Mouse (Mus musculus) CH12.LX (cell line): ENCODE measurements around the gene Spib. TPM values are rescaled to one million over a fixed set of nuclear protein-coding genes. Genes with fewer than 3 reads are reported as not detected.

Experiments
- DNase-seq: peaks from one replicate; pipeline ENCODE4 v3.0.0-alpha.2; 2013; ENCODE audit errors: extremely low read depth
- H3K27ac ChIP-seq: 2 replicates; pipeline ENCODE4 v1.5.1; 2012; ENCODE audit warnings: low read depth, mild to moderate bottlenecking, control low read depth, moderate library complexity; ENCODE audit not compliant: insufficient read depth
- H3K27me3 ChIP-seq: replicated peaks from 2 replicates; pipeline ENCODE3; 2012; ENCODE audit warnings: inconsistent platforms
- H3K36me3 ChIP-seq, 2 experiments: replicated peaks in 1 of 2; 2 replicates each; pipeline versions ENCODE3 to v1.6.1; 2012; ENCODE audit warnings: inconsistent platforms in 1 of 2, low read length in 1 of 2, mild to moderate bottlenecking in 1 of 2, mixed read lengths in 1 of 2, moderate library complexity in 1 of 2; ENCODE audit not compliant: control insufficient read depth in 1 of 2, insufficient read depth in 1 of 2
- H3K4me1 ChIP-seq, 2 experiments: 2 replicates each; pipeline ENCODE4 v1.6.1; 2012; ENCODE audit warnings: inconsistent platforms in 1 of 2, moderate library complexity in 1 of 2; ENCODE audit not compliant: insufficient read depth in 2 of 2, control insufficient read depth in 1 of 2
- H3K4me2 ChIP-seq: 2 replicates; pipeline ENCODE4 v1.6.1; 2012; ENCODE audit warnings: low read depth, mild to moderate bottlenecking, control low read depth; ENCODE audit not compliant: poor library complexity, insufficient read depth, severe bottlenecking
- H3K4me3 ChIP-seq, 3 experiments: fragments of 150-350 bp in 1 of 3; sonication (generic) in 1 of 3; replicated peaks in 1 of 3; 2 replicates each; pipeline versions ENCODE3 to v1.5.1; 2011 to 2012; ENCODE audit warnings: low read depth in 2 of 3, low read length in 2 of 3, mild to moderate bottlenecking in 2 of 3, moderate library complexity in 2 of 3, control low read depth in 1 of 3, improper control_type of control experiment in 1 of 3, inconsistent platforms in 1 of 3, mixed read lengths in 1 of 3; ENCODE audit not compliant: poor library complexity in 1 of 3
- H3K79me2 ChIP-seq: replicated peaks from 2 replicates; pipeline ENCODE4 v1.6.1; 2012; ENCODE audit warnings: mild to moderate bottlenecking, moderate library complexity; ENCODE audit not compliant: control insufficient read depth, poor library complexity, insufficient read depth, severe bottlenecking; ENCODE audit errors: extremely low read depth
- H3K9ac ChIP-seq: 2 replicates; pipeline ENCODE4 v1.6.1; 2012; ENCODE audit warnings: low read depth, mild to moderate bottlenecking, control low read depth, moderate library complexity; ENCODE audit not compliant: insufficient read depth
- H3K9me3 ChIP-seq: replicated peaks from 2 replicates; pipeline ENCODE3; 2012; ENCODE audit warnings: low read length, inconsistent platforms, mixed read lengths
- CHD2 ChIP-seq: IDR thresholded peaks from 2 replicates; pipeline ENCODE4 v1.6.1; 2011; ENCODE audit warnings: low read length, improper control_type of control experiment
- CTCF ChIP-seq, 2 experiments: IDR thresholded peaks in 1 of 2; conservative IDR thresholded peaks in 1 of 2; 2 replicates each; pipeline ENCODE4 v1.5.1; 2011 to 2012; ENCODE audit warnings: low read depth in 2 of 2, low read length in 2 of 2, improper control_type of control experiment in 1 of 2, inconsistent platforms in 1 of 2, mild to moderate bottlenecking in 1 of 2, moderate library complexity in 1 of 2
- E2F4 ChIP-seq: IDR thresholded peaks from 2 replicates; pipeline ENCODE4 v1.6.1; 2011; ENCODE audit warnings: low read depth, low read length, improper control_type of control experiment; ENCODE audit not compliant: insufficient replicate concordance
- EP300 ChIP-seq: IDR thresholded peaks from 2 replicates; pipeline ENCODE4 v1.6.1; 2011; ENCODE audit warnings: low read length, improper control_type of control experiment
- ETS1 ChIP-seq: conservative IDR thresholded peaks from 2 replicates; pipeline ENCODE4 v1.6.1; 2012; ENCODE audit warnings: low read depth, mild to moderate bottlenecking, inconsistent platforms, low read length, improper control_type of control experiment, moderate library complexity
- IRF4 ChIP-seq: IDR thresholded peaks from 2 replicates; pipeline ENCODE4 v1.6.1; 2014; ENCODE audit warnings: low read depth, mild to moderate bottlenecking, inconsistent platforms, low read length, improper control_type of control experiment
- JUND ChIP-seq: conservative IDR thresholded peaks from 2 replicates; pipeline ENCODE4 v1.6.1; 2011; ENCODE audit warnings: low read depth, low read length, improper control_type of control experiment
- MAFK ChIP-seq: IDR thresholded peaks from 2 replicates; pipeline ENCODE4 v1.6.1; 2011; ENCODE audit warnings: low read length, improper control_type of control experiment; ENCODE audit not compliant: insufficient replicate concordance
- MAX ChIP-seq: IDR thresholded peaks from 2 replicates; pipeline ENCODE4 v1.6.1; 2011; ENCODE audit warnings: low read length, improper control_type of control experiment
- POLR2AphosphoS2 ChIP-seq: IDR thresholded peaks from 2 replicates; pipeline ENCODE4 v1.6.1; 2011; ENCODE audit warnings: low read depth, low read length, improper control_type of control experiment
- SIN3A ChIP-seq: IDR thresholded peaks from 2 replicates; pipeline ENCODE4 v1.6.1; 2012; ENCODE audit warnings: low read length, improper control_type of control experiment, inconsistent platforms
- TCF12 ChIP-seq: IDR thresholded peaks from 2 replicates; pipeline ENCODE4 v1.6.1; 2014; ENCODE audit warnings: low read depth, mild to moderate bottlenecking, inconsistent platforms, low read length, improper control_type of control experiment
- USF1 ChIP-seq: IDR thresholded peaks from 2 replicates; pipeline ENCODE4 v1.6.1; 2014; ENCODE audit warnings: low read depth, mild to moderate bottlenecking, inconsistent platforms, low read length, improper control_type of control experiment
- USF2 ChIP-seq: conservative IDR thresholded peaks from 2 replicates; pipeline ENCODE4 v1.6.1; 2011; ENCODE audit warnings: low read depth, low read length, improper control_type of control experiment
- ZKSCAN1 ChIP-seq: IDR thresholded peaks from 2 replicates; pipeline ENCODE4 v1.6.1; 2012; ENCODE audit warnings: low read depth, inconsistent platforms, low read length, improper control_type of control experiment, borderline replicate concordance
- ZMIZ1 ChIP-seq: IDR thresholded peaks from 2 replicates; pipeline ENCODE4 v1.6.1; 2012; ENCODE audit warnings: low read depth, mild to moderate bottlenecking, inconsistent platforms, low read length, improper control_type of control experiment
- ZNF384 ChIP-seq: IDR thresholded peaks from 2 replicates; pipeline ENCODE4 v1.6.1; 2012; ENCODE audit warnings: low read depth, low read length, improper control_type of control experiment, inconsistent platforms
- dilution Hi-C: fragments of 300-500 bp; cut with MboI; formaldehyde crosslinking; loops from 2 replicates; pipeline ENCODE4 v1.14.3; 2020; ENCODE audit warnings: low sequenced_read_pairs; ENCODE audit not compliant: extremely low pct_unique_long_range_greater_than_20kb, extremely low pct_ligation_motif_present
- in situ Hi-C: fragments of 300-500 bp; cut with MboI; formaldehyde crosslinking; loops from 3 replicates; pipeline ENCODE4 v1.14.3; 2019; ENCODE audit warnings: low sequenced_read_pairs, low pct_ligation_motif_present, low pct_unique_long_range_greater_than_20kb, mixed read lengths
- polyA plus RNA-seq: library from polyadenylated mRNA; unstranded; fragments of >175 nt; gene quantifications from 2 replicates; pipeline ENCODE4 v1.2.1, GENCODE M21; 2012; ENCODE audit warnings: low read depth; ENCODE audit not compliant: insufficient read length
- total RNA-seq, 2 experiments: library from RNA; depleted of rRNA; stranded (reverse); fragments of 300-350 nt in 1 of 2; fragments of >200 nt in 1 of 2; gene quantifications; 2 replicates each; pipeline ENCODE4 v1.2.3; 2012 to 2014

Gene Spib
- total and polyA plus RNA-seq, 3 experiments, result 194 to 336 (median 200) TPM

DNA sequence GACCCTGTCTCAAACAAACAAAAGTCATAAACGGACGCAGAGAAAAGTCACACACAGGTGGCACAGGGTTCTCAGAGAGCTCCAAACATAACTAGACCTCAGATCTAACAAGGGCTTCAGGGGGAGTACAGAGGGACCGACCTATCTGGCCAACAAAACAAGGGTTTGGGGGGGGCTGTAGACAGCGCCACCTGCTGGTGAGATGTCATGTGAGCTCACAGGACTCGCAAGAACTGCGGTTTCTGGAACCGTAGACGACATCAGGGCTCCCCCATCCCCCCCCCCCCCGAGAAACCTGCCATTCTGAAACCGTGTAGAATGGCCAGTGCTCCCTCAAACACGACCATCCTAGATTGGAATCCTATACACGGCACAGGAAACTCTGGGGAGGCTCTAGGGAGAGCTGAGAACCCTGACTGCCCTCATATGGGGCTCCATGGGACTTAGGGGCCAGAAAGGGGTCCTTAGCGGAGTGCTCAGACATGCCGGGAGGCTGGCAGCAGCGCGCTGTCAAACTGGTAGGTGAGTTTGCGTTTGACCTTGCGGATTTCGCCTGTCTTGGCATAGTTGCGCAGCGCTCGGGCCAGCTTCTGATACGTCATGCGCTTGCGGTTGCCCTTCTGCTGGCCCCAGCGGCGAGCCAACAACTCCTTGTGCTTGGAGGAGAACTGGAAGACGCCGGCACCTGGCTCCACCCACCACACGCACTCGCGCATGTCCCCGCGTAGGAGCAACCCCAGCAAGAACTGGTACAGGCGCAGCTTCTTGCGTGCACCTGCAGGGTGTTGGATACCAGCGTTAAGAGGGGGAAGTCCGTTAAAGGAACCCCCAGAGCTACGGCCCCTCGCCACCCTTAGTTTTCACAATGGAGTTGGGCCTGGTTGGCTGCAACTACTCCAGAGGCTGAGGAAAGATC lies 4.1 kb downstream of the Spib start (continued):
- TF ChIP-seq USF1, result no peak

DNA sequence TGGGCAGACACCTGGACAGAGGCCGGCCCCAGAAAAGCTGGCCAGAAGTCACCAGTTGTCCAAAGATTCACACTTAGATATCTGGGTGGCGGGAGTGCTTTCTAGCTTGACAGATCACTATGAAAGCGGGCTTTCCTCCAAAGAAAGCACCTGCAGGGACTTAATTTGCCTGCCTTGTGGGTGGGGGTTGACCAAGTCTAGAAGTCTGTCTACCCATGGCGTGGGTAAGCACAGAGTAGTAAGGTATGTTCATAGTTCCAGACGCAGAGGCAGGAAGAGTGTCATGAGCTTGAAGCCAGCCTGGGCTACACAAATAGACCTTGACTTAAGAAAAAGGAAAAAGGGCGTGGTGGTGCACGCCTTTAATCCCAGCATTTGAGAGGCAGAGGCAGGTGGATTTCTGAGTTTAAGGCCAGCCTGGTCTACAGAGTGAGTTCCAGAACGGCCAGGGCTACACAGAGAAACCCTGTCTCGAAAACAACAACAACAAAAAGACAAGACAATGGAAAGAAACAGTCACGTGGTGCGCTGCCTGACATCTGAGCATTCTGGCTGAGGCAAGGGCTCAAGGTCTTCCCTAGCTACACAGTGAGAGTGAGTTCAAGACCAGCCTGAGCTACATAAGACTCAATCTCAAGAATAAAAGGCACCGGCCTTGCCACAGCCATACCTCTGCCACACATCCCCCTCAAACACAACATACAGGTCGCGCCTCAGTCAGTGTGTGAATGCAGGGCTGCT lies 5.3 kb downstream of the Spib start:
- dilution Hi-C loops, result no loop called here
- peak overlapping the region; percentile 34 for H3K27ac ChIP-seq

GRCm38 (mm10) chr7:44525126-44525832 lies 6.6 kb downstream of the Spib start:
- no peak overlapping the region for H3K4me2 ChIP-seq
- peaks cover 24 to 57% of the 10 kb centered on the region in 2 experiments for H3K4me1 ChIP-seq
- peak; percentile 66 for TF ChIP-seq ZNF384
- TF ChIP-seq JUND, result no peak
- peak; percentile 65 for TF ChIP-seq ZMIZ1
- peak; percentile 52; the same call in 1 of the 2 replicates for TF ChIP-seq CHD2
- TF ChIP-seq ZKSCAN1, result no peak
- peak; percentile 87 for TF ChIP-seq POLR2AphosphoS2
- TF ChIP-seq MAFK, result no peak
- TF ChIP-seq MAX, result no peak
- H3K9ac ChIP-seq, result no peak overlapping the region
- H3K9me3 ChIP-seq, result no peaks in the 10 kb centered on the region
- dilution Hi-C loops (no loop called here), in situ Hi-C loops (no loop called here)
- peaks cover 16 to 53% of the 10 kb centered on the region in 2 experiments for H3K36me3 ChIP-seq
- H3K79me2 ChIP-seq, result peaks cover 8% of the 10 kb centered on the region
- no peaks in the 10 kb centered on the region for H3K27me3 ChIP-seq
- no peak overlapping the region for H3K27ac ChIP-seq
- H3K4me3 ChIP-seq, result no peak overlapping the region
- peak; percentile 42 for DNase-seq

More for the DNA sequence above, 5.3 kb downstream of the Spib start:
- peaks cover 16 to 50% of the 10 kb centered on the region in 2 experiments for H3K36me3 ChIP-seq
- no peaks in the 10 kb centered on the region for H3K9me3 ChIP-seq
- peak overlapping the region; percentile 59; the same call in 1 of the 2 replicates for H3K4me2 ChIP-seq
- peaks cover 24 to 52% of the 10 kb centered on the region in 2 experiments for H3K4me1 ChIP-seq
- in situ Hi-C loops, result no loop called here
- H3K9ac ChIP-seq, result peak overlapping the region; percentile 24; the same call in 1 of the 2 replicates
- H3K27me3 ChIP-seq, result no peaks in the 10 kb centered on the region
- no peak for TF ChIP-seq IRF4
- 0 out of 2 replicates have a peak, but pooled peaks have one; percentile 71 for TF ChIP-seq MAX
- peak; percentile 63 for TF ChIP-seq USF2
- TF ChIP-seq EP300, result peak; percentile 36; the same call in 1 of the 2 replicates
- TF ChIP-seq USF1, result peak; percentile 62
- no peak for TF ChIP-seq CTCF (conservative IDR thresholded peaks at IDR 0.05 in 1 of 2, IDR thresholded peaks at IDR 0.05 in 1 of 2; ENCODE audit: low read depth in 2 of 2, low read length in 2 of 2)
- peak; percentile 50; the same call in 1 of the 2 replicates for TF ChIP-seq TCF12
- no peak for TF ChIP-seq E2F4
- TF ChIP-seq POLR2AphosphoS2, result 0 out of 2 replicates have a peak, but pooled peaks have one; percentile 43
- TF ChIP-seq ETS1, result peak; percentile 53; the same call in 1 of the 2 replicates
- 0 out of 2 replicates have a peak, but pooled peaks have one; percentile 55 for TF ChIP-seq SIN3A
- TF ChIP-seq, all 38 proteins: peak for 8
- Histone ChIP-seq H3K79me2 (peaks cover 10% of the 10 kb centered on the region), H3K4me3 (peak overlapping the region in 2 of 3 experiments; percentile 13 to 65)
- DNase-seq, result peak; percentile 51
